Mouse (Mus musculus): Measurements from ENCODE around the gene Nfe2l2. TPM values are rescaled to one million over a fixed set of nuclear protein-coding genes. Genes with fewer than 3 reads are reported as not detected.
A peak's percentile ranks its signal among the peaks of the same experiment; 100 is the strongest.

The Nfe2l2 gene
- polyA plus RNA-seq, 1 experiment: 20.0 TPM

DNA sequence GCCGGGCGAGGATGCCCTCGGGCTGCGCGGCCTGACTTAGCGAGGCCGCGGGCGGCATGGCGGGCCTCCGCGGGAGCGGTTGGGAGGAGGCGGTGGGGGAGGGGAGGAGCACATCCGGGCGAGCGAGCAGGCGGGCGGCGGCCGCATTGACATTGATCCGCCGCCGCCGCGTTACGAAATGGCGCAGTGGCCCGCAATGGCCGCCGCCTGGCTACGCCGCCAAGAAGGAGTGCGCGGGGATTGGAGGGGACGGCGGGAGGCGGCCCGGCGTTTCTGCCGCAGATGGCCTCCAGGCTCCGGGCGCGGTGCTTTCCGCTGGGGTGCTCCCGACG is 44.8 kb downstream of the Nfe2l2 start:
- peak overlapping the region; percentile 90 for H3K4me3 ChIP-seq (ENCODE audit: extremely low read depth, insufficient read depth, insufficient read length)
- WGBS: under 1% methylated on average over 42 of the region's 47 CpGs
- peaks cover 14% of the 10 kb centered on the region for H3K4me1 ChIP-seq (ENCODE audit: control insufficient read depth, insufficient read depth, insufficient read length)
- peak overlapping the region; percentile 97 for H3K27ac ChIP-seq (ENCODE audit: insufficient read depth, low read length)
- no peaks in the 10 kb centered on the region for H3K27me3 ChIP-seq (ENCODE audit: control insufficient read depth, insufficient read depth, low read length)
- H3K36me3 ChIP-seq (ENCODE audit: control insufficient read depth, insufficient read depth, low read length): peaks cover 18% of the 10 kb centered on the region
- peak; percentile 75 to 90 for DNase-seq (ENCODE audit: low read depth in 1 of 2, low spot score in 2 of 2)
- TF ChIP-seq CTCF (IDR thresholded peaks at IDR 0.05; ENCODE audit: extremely low read depth, insufficient read depth, insufficient read length, insufficient replicate concordance): no peak
- no peak for TF ChIP-seq POLR2A (IDR thresholded peaks at IDR 0.05; ENCODE audit: low read depth, low read length)

- Histone ChIP-seq H3K27me3 (ENCODE audit: control insufficient read depth, insufficient read depth, low read length) (no peaks in the 10 kb centered on the region), H3K4me3 (ENCODE audit: extremely low read depth, insufficient read depth, insufficient read length) (peak within 1 kb of the TSS; percentile 90), H3K36me3 (ENCODE audit: control insufficient read depth, insufficient read depth, low read length) (peaks cover 14% of the 10 kb centered on the region), H3K4me1 (ENCODE audit: control insufficient read depth, insufficient read depth, insufficient read length) (peaks cover 14% of the 10 kb centered on the region), H3K27ac (ENCODE audit: insufficient read depth, low read length) (peak within 1 kb of the TSS; percentile 97)
- 1% methylated on average over 92 of the region's 102 CpGs for WGBS
- TF ChIP-seq CTCF (IDR thresholded peaks at IDR 0.05; ENCODE audit: extremely low read depth, insufficient read depth, insufficient read length, insufficient replicate concordance): no peak
- TF ChIP-seq POLR2A (IDR thresholded peaks at IDR 0.05; ENCODE audit: low read depth, low read length): peak; percentile 65
- peak; percentile 97 to 98 for DNase-seq (ENCODE audit: low read depth in 1 of 2, low spot score in 2 of 2)
Observed at GRCm38 (mm10) chr2:75658727-75659628, 45.5 kb downstream of the Nfe2l2 start, which contains the start of gene Hnrnpa3. Gene Hnrnpa3 (plus strand): TSS chr2:75659261.

DNA sequence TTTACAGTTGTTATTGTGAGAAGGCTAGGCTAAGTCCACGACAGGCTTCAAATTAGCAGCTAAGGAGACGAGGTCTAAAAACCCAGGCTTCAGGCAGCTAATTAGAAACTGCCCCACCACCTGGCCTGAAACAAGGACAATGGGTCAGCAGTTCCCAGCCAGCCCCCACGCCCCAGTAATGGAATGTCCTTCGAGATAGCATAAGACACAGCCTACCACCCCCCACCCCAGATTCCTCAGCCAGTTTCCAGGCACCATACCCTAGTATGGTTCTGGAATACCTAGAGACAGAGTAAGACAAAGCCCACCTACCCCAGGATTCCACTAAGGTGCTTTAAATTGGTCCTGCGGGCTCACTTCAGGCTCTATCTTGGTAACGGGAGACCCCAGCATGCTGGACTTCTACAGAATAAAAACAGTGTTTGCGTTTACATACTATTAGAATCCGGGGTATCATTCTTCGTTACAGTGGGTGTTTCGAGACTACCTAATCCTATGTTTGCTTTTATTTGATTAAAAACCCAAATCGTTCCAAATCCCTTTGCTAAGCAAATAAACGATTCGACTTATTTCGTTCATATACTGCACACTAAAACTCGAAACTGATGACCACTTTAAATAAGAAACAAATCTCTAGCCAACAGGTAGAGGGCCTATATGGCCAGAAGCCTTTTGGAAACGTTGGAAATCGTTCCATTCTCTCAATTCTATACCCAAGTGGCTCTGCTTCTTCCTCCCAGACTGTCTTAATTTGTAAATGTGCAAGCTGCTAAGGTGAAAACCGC is 46.3 kb downstream of the Nfe2l2 start:
- DNase-seq (ENCODE audit: low read depth in 1 of 2, low spot score in 2 of 2): no peak
- WGBS: 12% methylated on average over 18 of the region's 18 CpGs

GRCm38 (mm10) chr2:75656924-75657323 is 47.5 kb downstream of the Nfe2l2 start:
- TF ChIP-seq CTCF (IDR thresholded peaks at IDR 0.05; ENCODE audit: extremely low read depth, insufficient read depth, insufficient read length, insufficient replicate concordance) (no peak), POLR2A (IDR thresholded peaks at IDR 0.05; ENCODE audit: low read depth, low read length) (no peak)
- 79% methylated on average over 5 of the region's 5 CpGs for WGBS
- DNase-seq (ENCODE audit: low read depth in 1 of 2, low spot score in 2 of 2): no peak
- Histone ChIP-seq H3K4me3 (ENCODE audit: extremely low read depth, insufficient read depth, insufficient read length) (no peak overlapping the region), H3K27ac (ENCODE audit: insufficient read depth, low read length) (peak overlapping the region; percentile 33; the same call in 1 of the 2 replicates), H3K36me3 (ENCODE audit: control insufficient read depth, insufficient read depth, low read length) (no peaks in the 10 kb centered on the region; the same call in 1 of the 2 replicates), H3K27me3 (ENCODE audit: control insufficient read depth, insufficient read depth, low read length) (no peaks in the 10 kb centered on the region), H3K4me1 (ENCODE audit: control insufficient read depth, insufficient read depth, insufficient read length) (peaks cover 14% of the 10 kb centered on the region)

More for the DNA sequence above, 46.3 kb downstream of the Nfe2l2 start:
- TF ChIP-seq CTCF (IDR thresholded peaks at IDR 0.05; ENCODE audit: extremely low read depth, insufficient read depth, insufficient read length, insufficient replicate concordance) (no peak), POLR2A (IDR thresholded peaks at IDR 0.05; ENCODE audit: low read depth, low read length) (no peak)
- H3K4me3 ChIP-seq (ENCODE audit: extremely low read depth, insufficient read depth, insufficient read length): peak overlapping the region; percentile 85
- no peaks in the 10 kb centered on the region for H3K27me3 ChIP-seq (ENCODE audit: control insufficient read depth, insufficient read depth, low read length)
- H3K27ac ChIP-seq (ENCODE audit: insufficient read depth, low read length): peak overlapping the region; percentile 95
- peaks cover 7% of the 10 kb centered on the region for H3K36me3 ChIP-seq (ENCODE audit: control insufficient read depth, insufficient read depth, low read length)
- peaks cover 14% of the 10 kb centered on the region for H3K4me1 ChIP-seq (ENCODE audit: control insufficient read depth, insufficient read depth, insufficient read length)

GRCm38 (mm10) chr2:75654679-75655078 is 49.8 kb downstream of the Nfe2l2 start:
- H3K4me3 ChIP-seq (ENCODE audit: extremely low read depth, insufficient read depth, insufficient read length): no peak overlapping the region
- no peak for TF ChIP-seq POLR2A (IDR thresholded peaks at IDR 0.05; ENCODE audit: low read depth, low read length)
- no peak for TF ChIP-seq CTCF (IDR thresholded peaks at IDR 0.05; ENCODE audit: extremely low read depth, insufficient read depth, insufficient read length, insufficient replicate concordance)
- H3K27me3 ChIP-seq (ENCODE audit: control insufficient read depth, insufficient read depth, low read length): no peaks in the 10 kb centered on the region
- peaks cover 9% of the 10 kb centered on the region; the same call in 1 of the 2 replicates for H3K4me1 ChIP-seq (ENCODE audit: control insufficient read depth, insufficient read depth, insufficient read length)
- no peak for DNase-seq (ENCODE audit: low read depth in 1 of 2, low spot score in 2 of 2)
- no peaks in the 10 kb centered on the region for H3K36me3 ChIP-seq (ENCODE audit: control insufficient read depth, insufficient read depth, low read length)
- H3K27ac ChIP-seq (ENCODE audit: insufficient read depth, low read length): no peak overlapping the region
- WGBS: 89% methylated on average over 1 of the region's 1 CpGs

DNA sequence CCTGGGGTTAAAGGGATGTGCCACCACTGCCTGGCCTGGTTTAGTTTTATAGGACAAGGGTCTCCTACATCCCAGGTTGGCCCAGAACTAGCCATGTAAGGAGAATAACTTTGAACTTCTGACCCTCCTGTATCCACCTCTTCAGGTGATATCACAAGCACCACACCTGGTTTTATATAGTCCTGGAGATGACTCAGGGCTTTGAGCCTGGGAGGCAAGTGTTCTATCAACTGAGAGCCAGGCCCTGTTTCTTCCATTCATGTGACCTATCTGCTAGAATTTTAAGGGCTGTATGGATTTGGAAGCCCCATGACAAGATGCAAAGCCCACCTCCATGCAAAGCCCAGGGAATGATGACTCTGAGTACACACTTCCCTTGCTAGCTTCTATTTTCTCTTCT is 51.3 kb downstream of the Nfe2l2 start:
- Histone ChIP-seq H3K4me1 (ENCODE audit: control insufficient read depth, insufficient read depth, insufficient read length) (peaks cover 9% of the 10 kb centered on the region; the same call in 1 of the 2 replicates), H3K27ac (ENCODE audit: insufficient read depth, low read length) (no peak overlapping the region), H3K36me3 (ENCODE audit: control insufficient read depth, insufficient read depth, low read length) (no peaks in the 10 kb centered on the region), H3K27me3 (ENCODE audit: control insufficient read depth, insufficient read depth, low read length) (no peaks in the 10 kb centered on the region), H3K4me3 (ENCODE audit: extremely low read depth, insufficient read depth, insufficient read length) (no peak overlapping the region)
- TF ChIP-seq POLR2A (IDR thresholded peaks at IDR 0.05; ENCODE audit: low read depth, low read length) (no peak), CTCF (IDR thresholded peaks at IDR 0.05; ENCODE audit: extremely low read depth, insufficient read depth, insufficient read length, insufficient replicate concordance) (no peak)
- DNase-seq (ENCODE audit: low read depth in 1 of 2, low spot score in 2 of 2): no peak
